Mouse (Mus musculus) midbrain, embryonic 16.5 days (tissue): ENCODE results near the gene Rapgef4. TPM values are rescaled to one million over a fixed set of nuclear protein-coding genes. Genes with fewer than 3 reads are reported as not detected.
A peak's percentile ranks its signal among the peaks of the same experiment; 100 is the strongest.

Source experiments
- ATAC-seq: fragments of 200-750 bp; cut with Nextera tagmentation; 2 replicates; pipeline ENCODE4 v1.8.0; 2017; ENCODE audit warnings: moderate TSS enrichment
- H3K27ac ChIP-seq: fragments of 300-500 bp; sonication (generic); 2 replicates; pipeline ENCODE4 v1.5.1; 2014; ENCODE audit warnings: mild to moderate bottlenecking, low read length, mixed read lengths
- H3K27me3 ChIP-seq: fragments of 300-500 bp; sonication (generic); 2 replicates; pipeline ENCODE4 v1.6.1; 2014; ENCODE audit warnings: low read depth, low read length, mixed read lengths; ENCODE audit not compliant: control insufficient read depth, insufficient read depth
- H3K36me3 ChIP-seq: fragments of 300-500 bp; sonication (generic); 2 replicates; pipeline ENCODE4 v1.6.1; 2014; ENCODE audit warnings: mild to moderate bottlenecking, low read length, moderate library complexity, mixed read lengths; ENCODE audit not compliant: control insufficient read depth, insufficient read depth
- H3K4me1 ChIP-seq: fragments of 300-500 bp; sonication (generic); 2 replicates; pipeline ENCODE4 v1.6.1; 2014; ENCODE audit warnings: mild to moderate bottlenecking, low read length, mixed read lengths; ENCODE audit not compliant: control insufficient read depth, insufficient read depth
- H3K4me2 ChIP-seq: fragments of 300-500 bp; sonication (generic); 2 replicates; pipeline ENCODE4 v1.6.1; 2014; ENCODE audit warnings: mild to moderate bottlenecking, low read length, mixed read lengths
- H3K4me3 ChIP-seq: fragments of 300-500 bp; sonication (generic); 2 replicates; pipeline ENCODE4 v1.5.1; 2014; ENCODE audit warnings: low read depth, mild to moderate bottlenecking, low read length, moderate library complexity, mixed read lengths
- H3K9ac ChIP-seq: fragments of 300-500 bp; sonication (generic); 2 replicates; pipeline ENCODE4 v1.6.1; 2014; ENCODE audit warnings: low read depth, low read length, mixed read lengths
- H3K9me3 ChIP-seq: fragments of 300-500 bp; sonication (generic); replicated peaks from 2 replicates; pipeline ENCODE4 v1.6.1; 2014; ENCODE audit warnings: mild to moderate bottlenecking, low read length, mixed read lengths; ENCODE audit not compliant: control insufficient read depth, poor library complexity, severe bottlenecking
- WGBS: fragments of 180-500 bp; shearing (Covaris S2); extraction: QIAGEN DNeasy Blood & Tissue Kit; methylation state at CpG from one replicate; pipeline ENCODE4 v1.1.7; 2014; 5-methylcytosine and 5-hydroxymethylcytosine counted together
- polyA plus RNA-seq: library from polyadenylated mRNA; unstranded; fragments of >200 nt; fragmentation: Nextera tagmentation; extraction: Ambion mirVana; gene quantifications from 2 replicates; pipeline ENCODE4 v1.2.1, GENCODE M21; 2015

Gene Rapgef4
- polyA plus RNA-seq, 1 experiment from 2014 or later: 40.2 TPM

DNA sequence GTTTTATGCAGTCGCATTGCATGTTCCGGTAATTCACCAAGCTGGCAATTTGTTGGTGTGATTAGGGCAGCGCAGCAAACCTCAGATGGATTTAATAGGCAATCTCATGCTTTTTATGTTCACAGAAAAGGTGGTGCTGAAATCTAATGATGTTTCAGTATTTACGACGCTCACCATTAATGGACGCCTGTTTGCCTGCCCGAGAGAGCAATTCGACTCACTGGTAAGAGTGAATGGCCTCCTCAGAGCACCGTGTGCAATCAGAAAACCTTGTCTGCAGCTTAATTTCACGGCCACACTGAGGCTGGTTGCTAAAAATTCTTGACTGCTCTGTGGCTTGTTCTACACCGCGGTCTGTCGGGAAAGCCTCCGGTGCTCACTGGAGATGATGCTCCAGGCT, 247.8 kb downstream of the Rapgef4 start:
- no peak for ATAC-seq
- WGBS: 66% methylated on average over 14 of the region's 14 CpGs
- Histone ChIP-seq H3K4me3 (no peak overlapping the region), H3K9ac (no peak overlapping the region), H3K36me3 (peaks cover 3% of the 10 kb centered on the region), H3K9me3 (no peaks in the 10 kb centered on the region), H3K4me2 (no peak overlapping the region), H3K4me1 (no peaks in the 10 kb centered on the region), H3K27ac (no peak overlapping the region), H3K27me3 (peaks cover 4% of the 10 kb centered on the region; the same call in 1 of the 2 replicates)

GRCm38 (mm10) chr2:72230545-72230944, 249.5 kb downstream of the Rapgef4 start:
- Histone ChIP-seq H3K27me3 (peaks cover 4% of the 10 kb centered on the region; the same call in 1 of the 2 replicates), H3K27ac (no peak overlapping the region), H3K4me1 (peaks cover 4% of the 10 kb centered on the region), H3K9me3 (no peaks in the 10 kb centered on the region), H3K9ac (no peak overlapping the region), H3K4me2 (no peak overlapping the region), H3K36me3 (peaks cover 3% of the 10 kb centered on the region), H3K4me3 (no peak overlapping the region)
- no peak for ATAC-seq
- 86% methylated on average over 9 of the region's 9 CpGs for WGBS

GRCm38 (mm10) chr2:72234085-72234484, 253.0 kb downstream of the Rapgef4 start:
- no peak overlapping the region for H3K27ac ChIP-seq
- peaks cover 6% of the 10 kb centered on the region for H3K4me1 ChIP-seq
- H3K4me2 ChIP-seq: no peak overlapping the region
- H3K27me3 ChIP-seq: peaks cover 4% of the 10 kb centered on the region; the same call in 1 of the 2 replicates
- H3K36me3 ChIP-seq: no peaks in the 10 kb centered on the region
- WGBS: 91% methylated on average over 11 of the region's 11 CpGs
- no peak overlapping the region for H3K9ac ChIP-seq
- H3K4me3 ChIP-seq: no peak overlapping the region
- no peaks in the 10 kb centered on the region for H3K9me3 ChIP-seq
- ATAC-seq: no peak

GRCm38 (mm10) chr2:72234943-72235342, 253.9 kb downstream of the Rapgef4 start:
- no peaks in the 10 kb centered on the region for H3K9me3 ChIP-seq
- no peaks in the 10 kb centered on the region for H3K36me3 ChIP-seq
- ATAC-seq: peak; percentile 77; the same call in 1 of the 2 replicates
- H3K9ac ChIP-seq: no peak overlapping the region
- 0% methylated on average over 3 of the region's 3 CpGs for WGBS
- no peak overlapping the region for H3K4me3 ChIP-seq
- H3K4me2 ChIP-seq: no peak overlapping the region
- H3K27ac ChIP-seq: peak overlapping the region; percentile 71; the same call in 1 of the 2 replicates
- peaks cover 6% of the 10 kb centered on the region for H3K4me1 ChIP-seq
- peaks cover 4% of the 10 kb centered on the region; the same call in 1 of the 2 replicates for H3K27me3 ChIP-seq

DNA sequence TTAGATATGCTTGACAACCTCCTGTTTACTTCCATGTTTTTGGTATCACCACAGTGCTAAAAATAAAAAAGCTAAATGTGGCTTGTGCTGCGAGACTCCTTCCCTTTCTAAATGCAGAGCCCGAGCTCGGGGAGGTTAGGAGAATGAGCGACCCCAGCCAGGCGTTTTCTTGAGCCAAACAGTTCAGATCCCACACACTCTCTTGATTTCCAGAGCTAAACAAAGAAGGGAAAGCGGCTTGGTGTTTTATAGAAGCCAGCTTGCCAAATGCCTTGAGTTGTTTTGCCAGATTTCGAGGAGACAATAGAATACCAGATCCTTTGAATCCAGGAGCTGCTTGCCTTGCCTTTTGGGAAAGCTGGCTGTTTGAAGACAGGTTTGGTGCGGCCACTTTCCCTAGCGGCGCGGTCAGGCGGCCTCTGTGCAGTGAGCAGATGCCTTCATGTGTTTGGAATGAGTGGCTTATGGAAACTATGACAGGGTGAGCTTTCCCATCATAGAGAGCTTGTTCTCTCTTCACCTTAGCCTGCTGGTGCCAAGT, 254.4 kb downstream of the Rapgef4 start:
- H3K4me2 ChIP-seq: no peak overlapping the region; the same call in 1 of the 2 replicates
- 0 out of 2 replicates have a peak, but pooled peaks have one; percentile 25 for ATAC-seq
- no peak overlapping the region for H3K4me3 ChIP-seq
- WGBS: 31% methylated on average over 12 of the region's 12 CpGs
- peaks cover 4% of the 10 kb centered on the region; the same call in 1 of the 2 replicates for H3K27me3 ChIP-seq
- H3K9ac ChIP-seq: 0 out of 2 replicates have a peak overlapping the region, but pooled peaks have one; percentile 38
- H3K4me1 ChIP-seq: peaks cover 6% of the 10 kb centered on the region
- no peaks in the 10 kb centered on the region for H3K36me3 ChIP-seq
- no peaks in the 10 kb centered on the region for H3K9me3 ChIP-seq
- peak overlapping the region; percentile 71 for H3K27ac ChIP-seq

- peaks cover 9% of the 10 kb centered on the region for H3K4me1 ChIP-seq
- H3K4me2 ChIP-seq: no peak overlapping the region
- no peak overlapping the region for H3K4me3 ChIP-seq
- no peaks in the 10 kb centered on the region for H3K36me3 ChIP-seq
- no peak overlapping the region for H3K9ac ChIP-seq
- ATAC-seq: no peak
- no peak overlapping the region for H3K27ac ChIP-seq
- H3K27me3 ChIP-seq: peaks cover 2% of the 10 kb centered on the region; the same call in 1 of the 2 replicates
- no peaks in the 10 kb centered on the region for H3K9me3 ChIP-seq
- 73% methylated on average over 2 of the region's 2 CpGs for WGBS
Observed at GRCm38 (mm10) chr2:72238421-72238820, 257.4 kb downstream of the Rapgef4 start.

DNA sequence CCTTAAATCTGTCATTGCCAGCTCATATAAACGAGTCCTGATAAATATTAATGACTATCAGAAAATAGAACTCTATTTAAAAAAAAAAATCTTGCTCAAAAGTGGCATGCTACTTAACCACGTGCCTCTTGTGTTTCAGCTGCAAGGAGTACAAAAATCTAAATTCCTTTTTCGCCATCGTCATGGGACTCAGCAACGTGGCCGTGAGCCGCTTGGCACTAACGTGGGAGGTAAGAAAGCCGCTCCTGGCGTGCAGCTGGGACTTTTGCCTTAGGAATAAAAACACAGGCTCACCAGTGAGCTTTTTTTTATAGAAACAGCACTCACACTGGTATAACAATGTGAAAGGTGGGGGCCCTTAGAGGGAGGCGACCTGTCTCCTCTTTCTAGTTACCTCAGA, 257.9 kb downstream of the Rapgef4 start:
- ATAC-seq: no peak
- Histone ChIP-seq H3K4me1 (peaks cover 9% of the 10 kb centered on the region), H3K36me3 (no peaks in the 10 kb centered on the region), H3K27me3 (no peaks in the 10 kb centered on the region), H3K9me3 (no peaks in the 10 kb centered on the region), H3K9ac (no peak overlapping the region), H3K4me2 (no peak overlapping the region), H3K27ac (no peak overlapping the region), H3K4me3 (no peak overlapping the region)
- WGBS: 46% methylated on average over 11 of the region's 11 CpGs

GRCm38 (mm10) chr2:72239456-72239855, 258.4 kb downstream of the Rapgef4 start:
- H3K4me3 ChIP-seq: no peak overlapping the region

GRCm38 (mm10) chr2:72239993-72240392, 259.0 kb downstream of the Rapgef4 start:
- WGBS: 64% methylated on average over 7 of the region's 7 CpGs
- no peak overlapping the region for H3K9ac ChIP-seq
- no peak overlapping the region for H3K4me2 ChIP-seq
- no peak for ATAC-seq
- no peaks in the 10 kb centered on the region for H3K27me3 ChIP-seq
- no peak overlapping the region for H3K27ac ChIP-seq
- peaks cover 9% of the 10 kb centered on the region for H3K4me1 ChIP-seq
- H3K4me3 ChIP-seq: no peak overlapping the region
- H3K36me3 ChIP-seq: no peaks in the 10 kb centered on the region
- no peaks in the 10 kb centered on the region for H3K9me3 ChIP-seq

More at GRCm38 (mm10) chr2:72239456-72239855, 258.4 kb downstream of the Rapgef4 start:
- Histone ChIP-seq H3K27ac (no peak overlapping the region), H3K27me3 (no peaks in the 10 kb centered on the region), H3K36me3 (no peaks in the 10 kb centered on the region), H3K4me2 (no peak overlapping the region), H3K9me3 (no peaks in the 10 kb centered on the region), H3K9ac (no peak overlapping the region), H3K4me1 (peaks cover 9% of the 10 kb centered on the region)
- WGBS: 91% methylated on average over 8 of the region's 8 CpGs
- no peak for ATAC-seq
